ENCODE assay signal across 32 mouse cellular contexts in genomic region chr7:12734904-12735303, GRCm38 (mm10). TPM values are rescaled to one million over a fixed set of nuclear protein-coding genes. Genes with fewer than 3 reads are reported as not detected.
"Had no signal": no experiment of that assay in that cellular context is flagged by ENCODE, and none has a peak within 500 bp of the region (broad histone marks: within the 10 kb centered on the region; RNA-seq: fewer than 3 reads in every experiment).

TSS of gene Vmn2r56 (minus strand) at chr7:12735004.

- H3K36me3 ChIP-seq: embryonic facial prominence, embryonic 10.5 days; embryonic facial prominence, embryonic 12.5 days; embryonic facial prominence, embryonic 13.5 days; embryonic facial prominence, embryonic 15.5 days; forebrain, embryonic 10.5 days; forebrain, embryonic 12.5 days; forebrain, embryonic 15.5 days had no signal

- H3K27ac ChIP-seq: embryonic facial prominence, embryonic 10.5 days; embryonic facial prominence, embryonic 12.5 days; embryonic facial prominence, embryonic 13.5 days; embryonic facial prominence, embryonic 15.5 days; forebrain, embryonic 10.5 days; forebrain, embryonic 12.5 days; forebrain, embryonic 13.5 days; forebrain, embryonic 15.5 days; gastrocnemius, adult 2 months; heart, adult 2 months had no signal

- H3K4me2 ChIP-seq: embryonic facial prominence, embryonic 12.5 days; embryonic facial prominence, embryonic 13.5 days; embryonic facial prominence, embryonic 15.5 days; forebrain, embryonic 12.5 days; forebrain, embryonic 13.5 days; forebrain, embryonic 15.5 days had no signal

- H3K9me3 ChIP-seq: embryonic facial prominence, embryonic 12.5 days; embryonic facial prominence, embryonic 15.5 days; forebrain, embryonic 15.5 days had no signal

- H3K27me3 ChIP-seq: embryonic facial prominence, embryonic 12.5 days; embryonic facial prominence, embryonic 13.5 days; embryonic facial prominence, embryonic 15.5 days; forebrain, embryonic 12.5 days; forebrain, embryonic 13.5 days; forebrain, embryonic 15.5 days had no signal

- H3K4me3 ChIP-seq: embryonic facial prominence, embryonic 10.5 days; embryonic facial prominence, embryonic 12.5 days; embryonic facial prominence, embryonic 13.5 days; embryonic facial prominence, embryonic 15.5 days; erythroblast, embryonic 14.5 days; forebrain, embryonic 10.5 days; forebrain, embryonic 12.5 days; forebrain, embryonic 13.5 days; forebrain, embryonic 15.5 days; gastrocnemius, adult 2 months; heart, adult 2 months had no signal

- H3K4me1 ChIP-seq: embryonic facial prominence, embryonic 10.5 days; embryonic facial prominence, embryonic 12.5 days; embryonic facial prominence, embryonic 13.5 days; embryonic facial prominence, embryonic 15.5 days; forebrain, embryonic 10.5 days; forebrain, embryonic 12.5 days; forebrain, embryonic 13.5 days; forebrain, embryonic 15.5 days had no signal

- H3K9ac ChIP-seq: embryonic facial prominence, embryonic 12.5 days; embryonic facial prominence, embryonic 13.5 days; embryonic facial prominence, embryonic 15.5 days; forebrain, embryonic 12.5 days; forebrain, embryonic 13.5 days; forebrain, embryonic 15.5 days; forebrain, postnatal 0 days had no signal

- ATAC-seq: forebrain, embryonic 13.5 days; forebrain, embryonic 14.5 days; forebrain, embryonic 15.5 days; forebrain, embryonic 16.5 days; forebrain, postnatal 0 days had no signal

- DNase-seq: cerebellum, adult 8-10 months; cerebellum, adult 9-10 months; cerebellum, adult 9-11 months; cerebellum, postnatal 10 days; cerebellum, postnatal 14 days; cerebellum, postnatal 25 days; cerebellum, postnatal 36 days; embryo, embryonic 11 days; forebrain, postnatal 0 days; gastrocnemius, adult 2 months; gastrocnemius, postnatal 10 days; gastrocnemius, postnatal 14 days; gastrocnemius, postnatal 25 days; gastrocnemius, postnatal 36 days; heart, adult 18-20 months; heart, adult 2 months had no signal

RNA-seq across cellular contexts. Expression of gene Vmn2r56, which starts in this region (rescaled TPM):
- polyA plus RNA-seq: embryonic facial prominence, embryonic 10.5 days; embryonic facial prominence, embryonic 11.5 days; embryonic facial prominence, embryonic 12.5 days; embryonic facial prominence, embryonic 13.5 days; embryonic facial prominence, embryonic 14.5 days; embryonic facial prominence, embryonic 15.5 days; erythroblast, embryonic 14.5 days; forebrain, embryonic 10.5 days; forebrain, embryonic 11.5 days; forebrain, embryonic 12.5 days; forebrain, embryonic 13.5 days; forebrain, embryonic 14.5 days; forebrain, embryonic 15.5 days; forebrain, embryonic 16.5 days; frontal cortex, adult 2 months; gonadal fat pad, adult 2 months; heart, adult 2 months had no signal
